ENCODE assay signal across 8 mouse cellular contexts in the genomic region with DNA sequence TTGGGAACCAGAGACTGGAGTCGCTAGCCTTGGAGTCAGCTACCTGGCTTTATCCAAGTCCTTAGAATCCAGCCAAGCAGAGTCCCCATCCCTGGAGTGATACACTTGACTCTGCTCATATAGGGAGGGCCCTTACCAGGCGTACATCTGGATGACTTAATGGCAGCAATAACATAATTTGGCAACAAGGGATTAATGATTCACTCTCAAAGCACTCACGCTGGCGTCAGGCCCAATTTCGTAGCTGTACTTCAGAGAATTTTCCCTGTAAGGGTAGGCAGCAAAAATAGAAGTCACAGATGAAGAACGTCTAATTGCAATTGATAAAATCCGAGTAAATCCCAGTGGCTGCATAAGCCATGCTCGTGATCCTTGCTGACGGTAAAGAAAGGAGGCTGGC.
DNase-seq lines count a peak whose midpoint lies in the region; ATAC-seq lines count a peak whose summit lies in the region.

No protein-coding gene starts in this region.

- no peak overlapping the region for H3K4me3 ChIP-seq in kidney, embryonic 15.5 days (replicated peaks)

- H3K27ac ChIP-seq in kidney, embryonic 15.5 days: no peak overlapping the region

- no peaks in the 10 kb centered on the region for H3K27me3 ChIP-seq in kidney, embryonic 15.5 days

- H3K4me1 ChIP-seq in kidney, embryonic 15.5 days: peaks cover 3% of the 10 kb centered on the region; the same call in 1 of the 2 replicates

- H3K9me3 ChIP-seq in kidney, embryonic 15.5 days (replicated peaks): no peaks in the 10 kb centered on the region

- no peak overlapping the region for H3K9ac ChIP-seq in kidney, embryonic 15.5 days

- ATAC-seq in kidney, embryonic 15.5 days (replicated peaks; ENCODE audit: low FRiP score): no peak
- no peak for ATAC-seq in monocyte, adult 5-6 weeks (replicated peaks; ENCODE audit: insufficient number of reproducible peaks, low FRiP score, low TSS enrichment, poor library complexity, severe bottlenecking)

- H3K36me3 ChIP-seq in kidney, embryonic 15.5 days: no peaks in the 10 kb centered on the region

- WGBS in kidney, embryonic 15.5 days: 39% methylated on average over 9 of the region's 9 CpGs
- WGBS in large intestine, adult 2 months: 16% methylated on average over 9 of the region's 9 CpGs

- peak; percentile 15 for DNase-seq in kidney, postnatal 10 days
- DNase-seq in adrenal gland, adult (ENCODE audit: inconsistent age in 2 of 2, low spot score in 1 of 2): peak; percentile 78 to 93
- peak; percentile 45 for DNase-seq in gastrocnemius, postnatal 10 days
- DNase-seq in large intestine, adult 2 months (ENCODE audit: low read depth, low spot score): peak; percentile 24
- DNase-seq in thymus, adult 18-20 months: no peak
- DNase-seq in left cerebral cortex, adult 11 months (ENCODE audit: low spot score): no peak

- H3K4me2 ChIP-seq in kidney, embryonic 15.5 days: no peak overlapping the region

Comparison
In these comparisons a context has a peak if more than half of its experiments do, and no peak if none do; other contexts are left out.
1. DNase-seq: peak in kidney, postnatal 10 days (single experiment), adrenal gland, adult (2 of 2), gastrocnemius, postnatal 10 days (single experiment) and large intestine, adult 2 months (single experiment); none in thymus, adult 18-20 months (0 of 2) and left cerebral cortex, adult 11 months (single experiment).